Mouse (Mus musculus): Measurements from ENCODE around the gene Lrrc4.

Gene Lrrc4

GRCm38 (mm10) chr6:28822296-28822695, 9.3 kb downstream of the Lrrc4 start:
- no peak for DNase-seq

GRCm38 (mm10) chr6:28819509-28820358, 11.8 kb downstream of the Lrrc4 start:
- no peak for DNase-seq

DNA sequence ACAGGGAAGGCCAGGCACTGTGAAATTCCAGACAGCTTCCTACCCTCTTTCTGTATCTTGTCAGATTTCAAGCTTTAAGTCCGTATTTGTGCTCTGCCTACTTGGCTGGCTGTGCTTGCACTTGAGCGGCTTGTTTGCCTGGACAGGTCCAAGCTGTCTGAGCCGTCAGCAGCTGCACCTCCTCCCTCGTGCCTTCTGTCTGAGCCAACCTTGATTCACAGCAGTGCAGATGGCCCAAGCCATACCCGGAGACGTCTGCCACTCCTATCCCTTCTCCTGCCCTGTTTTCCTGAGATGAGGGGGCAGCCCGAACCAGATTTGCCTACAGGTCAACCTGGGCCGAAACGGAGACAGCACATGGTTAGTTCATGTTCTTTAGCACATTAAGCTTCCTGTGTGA, 14.5 kb downstream of the Lrrc4 start:
- DNase-seq, result no peak

DNA sequence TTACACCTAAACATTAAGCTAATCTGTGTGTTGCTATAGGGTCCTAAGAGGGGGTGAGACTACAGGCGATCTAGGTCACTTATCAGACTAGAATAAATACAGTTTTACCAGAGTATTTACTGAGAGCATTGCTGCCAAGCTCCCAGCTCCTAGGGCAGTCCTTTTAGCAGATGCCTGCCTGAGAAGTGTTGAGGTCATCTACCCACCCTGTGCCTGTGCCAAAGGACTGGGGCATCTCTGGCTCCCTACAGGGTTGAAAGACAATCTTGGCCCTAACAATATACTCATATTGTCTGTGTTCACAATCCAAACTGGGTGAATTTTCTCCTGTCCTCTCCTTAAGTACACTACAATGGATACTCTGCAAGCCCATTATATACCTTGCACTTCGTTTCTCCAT, 16.7 kb downstream of the Lrrc4 start:
- no peak for DNase-seq

DNA sequence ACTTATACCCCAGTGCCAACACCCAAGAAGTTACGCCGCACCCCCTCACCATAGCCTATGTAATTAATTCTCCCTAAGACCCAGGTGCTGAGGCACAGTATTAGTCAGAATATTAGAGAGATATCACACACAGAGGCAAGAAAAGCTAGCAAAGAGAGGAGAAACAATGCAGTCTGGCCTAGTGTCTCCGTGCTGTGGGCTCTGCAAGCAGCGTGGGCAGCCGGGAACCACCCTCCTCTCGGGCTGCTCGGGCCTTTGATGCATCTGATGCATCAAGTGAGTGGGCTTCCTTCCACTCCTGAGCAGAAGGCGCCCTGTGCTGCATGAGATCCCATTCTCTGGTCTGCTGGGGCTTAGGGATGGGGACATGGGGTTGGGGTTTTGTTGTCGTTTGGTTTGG, 18.5 kb downstream of the Lrrc4 start:
- no peak for DNase-seq

DNA sequence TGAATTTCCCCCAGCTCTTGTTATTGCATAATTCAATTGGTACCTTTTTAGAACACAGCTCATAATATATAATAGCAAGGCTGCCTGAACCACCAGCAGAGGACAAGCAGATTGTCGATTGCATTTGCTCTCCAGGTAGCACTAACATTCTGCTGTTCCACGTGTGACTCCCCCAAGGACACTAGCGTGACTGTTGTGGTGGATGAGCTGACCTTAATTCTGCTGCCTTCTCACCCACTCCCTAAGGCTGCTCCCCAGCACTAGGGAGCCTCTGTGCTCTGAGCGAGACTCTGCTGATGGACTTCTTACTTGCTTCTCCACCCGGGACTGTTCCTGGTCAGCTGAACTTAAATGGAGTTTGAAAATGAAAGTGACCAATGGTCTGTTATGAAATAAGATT, 26.8 kb downstream of the Lrrc4 start:
- DNase-seq, result no peak

GRCm38 (mm10) chr6:28803678-28804279, 27.8 kb downstream of the Lrrc4 start:
- DNase-seq, result no peak

DNA sequence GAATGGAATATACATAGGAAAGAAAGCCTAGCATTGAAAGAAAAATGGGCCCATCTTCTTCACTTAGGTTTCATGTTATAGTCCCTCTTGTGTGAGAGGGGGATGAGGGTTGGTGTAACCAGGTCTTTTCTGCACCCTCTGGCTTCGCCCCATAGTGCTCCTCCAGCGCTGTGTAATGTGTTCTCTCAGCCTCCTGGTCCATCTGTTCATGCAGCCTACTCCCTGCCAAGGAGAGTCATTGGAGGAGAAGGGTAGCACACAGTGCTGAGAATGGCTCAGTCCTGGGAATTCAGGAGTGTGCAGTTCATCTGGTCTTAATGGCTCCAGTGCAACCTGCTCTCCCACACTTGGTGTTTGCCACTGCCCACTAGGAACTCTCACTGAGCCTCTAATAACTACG, 30.6 kb downstream of the Lrrc4 start:
- no peak for DNase-seq

DNA sequence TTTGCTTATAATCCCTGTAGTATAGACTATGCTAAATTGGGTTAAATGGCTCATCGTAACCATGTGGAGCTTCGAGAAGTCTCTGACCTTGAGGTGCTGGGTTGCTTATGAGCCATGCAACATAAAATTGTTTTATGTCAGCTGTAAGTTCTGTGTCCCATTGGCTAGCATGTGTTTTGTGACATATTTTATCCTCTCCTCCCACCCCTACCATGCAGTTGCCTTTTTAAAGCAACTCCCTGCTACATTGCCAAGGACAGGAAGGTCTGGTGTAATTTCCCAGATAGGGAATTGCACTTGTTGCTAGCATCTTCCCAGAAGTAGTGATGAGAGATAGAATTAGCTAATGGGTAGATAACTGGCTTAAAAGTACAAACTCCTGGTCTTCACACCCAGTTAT, 31.7 kb downstream of the Lrrc4 start:
- no peak for DNase-seq

DNA sequence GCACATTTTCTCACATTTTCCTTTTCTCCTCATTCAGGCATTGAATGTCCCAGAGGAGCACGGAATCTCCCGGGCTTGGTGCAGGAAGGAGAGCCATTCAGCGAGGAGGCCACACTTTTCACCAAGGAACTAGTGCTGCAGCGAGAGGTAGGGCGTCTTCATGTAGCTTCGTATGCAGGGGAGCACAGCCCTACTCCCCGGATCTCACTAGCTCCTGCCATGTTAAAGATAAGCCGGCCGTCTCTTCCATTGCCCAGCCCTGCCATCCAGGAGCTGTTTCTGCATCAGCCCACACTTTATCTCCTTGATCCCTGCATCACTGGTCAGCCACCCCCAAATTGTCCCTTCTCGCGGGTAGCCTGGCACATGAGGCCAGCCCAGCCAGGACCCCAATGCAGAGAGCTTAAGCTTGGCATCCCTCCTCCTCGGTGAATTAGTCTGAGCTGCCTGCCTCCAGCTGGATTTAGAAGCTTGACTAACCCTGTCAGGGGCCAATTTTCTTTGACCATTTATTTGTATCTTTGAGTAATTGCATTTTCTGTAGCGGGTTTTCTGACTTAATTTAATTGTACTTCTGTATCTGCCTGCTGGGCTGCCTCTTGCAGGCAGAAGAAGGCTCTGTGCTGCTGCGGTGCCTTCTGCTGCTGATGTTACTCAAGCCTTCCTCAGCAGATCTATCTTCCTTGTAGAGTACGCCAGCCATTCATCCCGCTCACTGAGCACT, 35.6 kb downstream of the Lrrc4 start:
- DNase-seq, result no peak

- DNase-seq, result no peak
Observed at GRCm38 (mm10) chr6:28795380-28795779, 36.2 kb downstream of the Lrrc4 start.

DNA sequence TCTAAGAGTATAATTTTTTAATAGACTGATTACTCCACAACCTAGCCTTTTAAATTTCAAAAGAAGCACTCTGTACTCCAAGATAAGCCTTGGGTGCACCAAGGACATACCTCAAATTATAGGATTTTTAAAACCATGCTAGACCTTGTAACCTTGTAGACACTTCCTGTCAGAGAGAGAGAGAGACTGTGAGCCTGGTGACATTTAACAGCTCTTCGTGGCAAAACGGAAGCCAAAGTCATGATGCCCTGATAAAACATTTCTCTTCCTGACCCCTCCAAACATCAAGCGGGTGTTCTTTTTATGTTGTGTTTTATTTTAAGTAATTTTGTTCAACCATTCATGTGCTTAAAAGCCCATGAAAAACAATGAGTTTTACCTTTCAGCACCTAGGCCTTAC, 39.7 kb downstream of the Lrrc4 start:
- no peak for DNase-seq

DNA sequence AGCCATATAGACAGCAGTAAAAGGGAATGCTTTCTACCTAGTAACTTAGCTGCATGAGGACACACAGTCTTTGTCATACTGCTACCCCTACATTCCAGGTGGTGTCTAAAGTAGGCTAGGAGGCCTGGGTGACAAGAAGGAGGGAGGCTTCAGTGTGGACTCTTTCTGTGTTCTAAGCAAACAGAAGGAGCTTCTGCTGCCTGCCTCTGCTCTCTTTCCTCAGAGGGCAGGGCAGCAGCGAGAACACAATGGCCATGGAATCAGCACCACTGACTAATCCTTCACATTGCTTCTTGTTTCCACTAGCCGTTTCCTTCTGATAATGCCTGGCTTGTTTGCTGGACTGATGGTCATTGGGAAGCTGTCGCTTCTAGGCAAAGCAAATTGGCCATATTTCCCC, 40.4 kb downstream of the Lrrc4 start:
- DNase-seq, result no peak

DNA sequence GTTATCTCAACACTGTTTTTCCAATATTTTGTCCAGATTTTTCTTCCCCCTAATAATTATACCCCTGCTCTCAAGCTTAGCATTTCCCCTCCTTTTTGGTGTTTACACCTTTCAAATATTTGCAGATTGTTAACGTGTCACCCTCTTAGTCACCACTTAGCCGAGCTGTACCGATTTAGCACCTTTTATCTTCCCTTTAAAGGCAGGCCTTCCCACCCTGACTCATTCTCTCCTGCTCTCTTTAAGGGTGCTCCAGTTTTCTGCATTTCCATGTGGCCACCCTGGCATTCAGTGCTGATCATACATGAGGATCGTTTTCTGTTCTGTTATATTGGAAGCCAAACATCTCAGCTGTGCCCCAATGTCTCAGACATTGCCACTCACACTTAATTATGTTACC, 41.9 kb downstream of the Lrrc4 start:
- no peak for DNase-seq

DNA sequence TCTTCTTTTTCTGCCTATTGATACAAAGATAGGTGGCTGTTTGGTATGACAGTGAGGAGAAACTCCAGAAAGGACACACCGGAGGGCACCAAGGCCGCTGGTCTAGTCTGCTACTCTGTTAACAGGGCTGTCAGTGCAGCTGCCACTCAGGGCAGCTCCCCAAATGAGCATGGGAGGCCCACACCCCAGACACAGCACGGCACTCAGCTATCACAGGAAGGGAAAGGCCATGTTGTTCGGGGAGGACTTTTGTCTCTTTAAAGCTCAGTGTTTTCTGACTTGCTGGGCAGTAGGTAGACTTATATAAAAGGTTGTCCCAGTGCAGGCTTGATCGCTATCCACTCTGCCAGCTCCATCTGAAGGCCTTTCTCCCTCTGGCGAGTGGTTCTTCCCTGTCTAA, 44.4 kb downstream of the Lrrc4 start:
- no peak for DNase-seq

DNA sequence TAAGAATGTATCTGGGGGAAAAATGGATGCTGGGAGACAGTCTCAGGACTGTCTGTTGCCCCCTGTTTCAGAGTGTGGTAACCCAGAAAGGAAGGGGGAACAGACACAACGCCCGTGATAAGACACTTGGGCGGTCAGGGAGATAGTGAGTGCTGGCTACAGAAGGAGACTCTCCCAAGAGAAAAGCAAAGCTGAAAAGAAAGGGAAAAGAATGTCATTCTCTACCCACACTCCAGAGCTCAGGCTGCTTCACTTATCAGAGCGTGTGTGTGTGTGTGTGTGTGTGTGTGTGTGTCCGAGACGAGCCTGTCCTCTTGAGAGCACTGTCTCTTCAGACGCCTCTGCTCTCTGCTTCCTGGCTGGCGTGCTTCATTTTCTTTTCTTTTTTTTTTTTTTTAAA, 45.8 kb downstream of the Lrrc4 start:
- no peak for DNase-seq

DNA sequence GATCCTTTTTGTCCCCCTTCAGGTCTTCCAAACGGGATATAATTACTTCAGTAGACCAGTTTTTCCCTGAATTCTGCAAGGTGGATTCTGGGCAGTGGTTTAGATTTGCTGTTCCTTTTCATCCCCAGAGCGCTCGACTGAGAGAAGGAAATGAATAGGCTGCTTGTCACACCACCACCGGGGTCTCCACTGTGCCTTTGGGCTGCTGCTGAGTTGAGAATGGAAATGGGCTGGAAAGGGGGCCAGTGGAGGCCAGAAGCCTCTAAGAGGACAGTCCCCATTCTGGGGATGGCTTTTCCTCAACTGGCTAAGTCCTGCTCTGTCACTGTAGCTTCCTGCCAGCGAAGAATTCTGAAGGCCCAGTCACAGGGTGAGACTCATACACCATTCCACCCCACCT, 47.6 kb downstream of the Lrrc4 start:
- DNase-seq, result no peak

- DNase-seq, result no peak
Observed at GRCm38 (mm10) chr6:28783082-28783647, 48.4 kb downstream of the Lrrc4 start.

GRCm38 (mm10) chr6:28781696-28782095, 49.9 kb downstream of the Lrrc4 start:
- DNase-seq, result peak; percentile 36

DNA sequence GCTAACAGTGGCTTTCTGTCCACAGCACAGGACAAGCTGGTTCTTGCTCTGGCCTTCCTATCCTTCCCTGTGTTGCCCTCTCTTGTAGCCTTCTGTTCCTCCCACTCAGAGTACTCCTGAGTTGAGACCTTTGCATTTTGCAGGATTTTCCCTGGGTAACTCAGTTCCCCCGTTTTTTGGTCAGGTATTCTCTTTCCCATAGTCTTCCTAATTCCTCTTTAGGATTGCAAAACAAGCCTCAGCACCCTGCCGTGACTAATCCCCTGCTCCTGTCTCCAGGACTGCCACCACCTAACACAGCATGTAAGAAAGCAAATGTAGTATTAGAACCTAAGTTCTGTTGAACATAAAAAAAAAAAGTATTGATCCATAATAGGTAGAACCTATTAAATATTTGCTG, 60.2 kb downstream of the Lrrc4 start:
- no peak for DNase-seq

DNA sequence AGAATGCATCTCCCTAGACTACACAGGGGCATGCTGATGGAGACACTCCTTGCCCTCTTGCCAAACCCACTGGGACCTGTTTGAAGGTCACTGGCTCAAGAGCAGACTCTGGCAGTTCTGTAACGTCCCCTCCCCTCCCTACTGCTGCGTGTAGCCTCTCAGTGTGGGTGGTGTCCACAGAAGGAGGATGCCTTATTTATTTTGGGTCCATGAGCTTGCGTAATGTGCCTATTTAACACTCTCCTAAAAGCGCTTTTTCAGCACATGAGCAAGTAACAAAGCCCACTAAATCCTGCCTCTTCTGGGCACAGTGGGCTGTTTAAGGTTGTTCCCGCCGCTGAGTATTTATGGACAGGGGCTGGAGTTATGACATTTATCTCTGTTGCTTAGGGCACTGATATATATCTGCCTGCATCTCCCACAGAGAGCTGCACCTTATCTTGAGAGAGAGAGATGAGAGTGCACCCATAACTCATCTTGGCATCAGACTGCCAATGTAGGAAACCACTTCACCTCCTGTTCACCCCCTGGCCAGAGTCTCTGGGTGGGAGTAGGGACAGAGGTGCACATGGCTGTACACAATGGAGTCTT, 63.6 kb downstream of the Lrrc4 start:
- DNase-seq, result no peak

DNA sequence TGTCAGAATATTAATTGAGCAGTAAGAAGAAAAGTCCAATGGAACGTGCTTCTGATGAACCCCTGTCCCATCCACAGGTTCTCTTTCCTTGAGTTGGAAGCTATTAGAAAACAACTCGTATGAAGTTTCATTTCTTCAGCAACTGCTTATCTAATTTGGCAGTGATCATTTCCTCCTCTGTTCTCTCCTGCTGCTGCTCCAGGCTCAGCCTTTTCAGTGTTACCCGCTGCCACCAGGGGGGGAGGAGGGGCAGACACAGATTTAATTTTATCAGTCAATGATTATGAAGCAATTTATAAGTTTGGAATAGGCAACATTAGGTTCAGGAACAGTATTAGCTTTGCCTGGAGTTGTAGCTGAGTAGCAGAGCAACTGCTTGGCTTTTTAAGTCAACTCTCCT, 64.9 kb downstream of the Lrrc4 start:
- DNase-seq, result no peak

GRCm38 (mm10) chr6:28762132-28762775, 69.3 kb downstream of the Lrrc4 start:
- no peak for DNase-seq

All from right cerebral cortex, postnatal 14 days (tissue).